ENCODE assay signal across 20 mouse cellular contexts in the genomic region with DNA sequence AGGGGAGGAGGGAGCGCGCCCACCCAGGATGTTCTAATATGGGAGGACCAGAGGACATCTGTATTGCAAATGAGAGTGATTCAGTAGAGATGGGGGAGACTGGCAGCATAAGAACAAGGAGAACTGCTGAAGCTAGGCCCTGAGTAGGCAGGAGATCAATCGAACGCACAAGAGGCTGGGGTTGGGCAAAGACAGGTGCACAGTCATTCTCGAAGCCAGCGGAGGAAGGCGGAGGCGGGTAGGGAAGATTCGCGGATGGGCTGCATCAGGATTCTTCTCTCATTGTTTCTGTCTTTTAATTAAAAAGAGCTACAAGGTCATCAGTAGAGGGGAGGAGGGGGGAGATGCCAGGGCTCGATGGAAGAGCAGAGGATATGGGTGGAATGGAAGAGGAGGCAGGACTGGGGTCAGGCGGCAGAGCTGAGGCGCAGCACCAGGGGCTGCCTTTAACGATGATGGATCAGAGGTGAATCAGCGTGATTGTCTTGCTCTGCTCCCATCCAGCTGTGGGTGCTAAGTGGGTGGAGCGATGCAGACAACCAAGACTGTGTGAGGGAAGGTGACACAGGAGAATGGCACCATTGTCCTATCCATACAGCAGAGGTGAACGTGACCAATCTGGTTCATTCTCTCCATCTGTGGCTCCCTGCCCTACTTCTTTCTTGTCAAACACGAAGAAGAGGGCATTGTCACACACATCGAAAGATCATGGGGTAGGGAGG.
DNase-seq lines count a peak whose midpoint lies in the region; ATAC-seq and TF ChIP-seq lines count a peak whose summit lies in the region.
"Had no signal": no experiment of that assay in that cellular context is flagged by ENCODE, and none has a peak within 500 bp of the region (broad histone marks: within the 10 kb centered on the region; RNA-seq: fewer than 3 reads in every experiment).

No protein-coding gene starts in this region.

- WGBS in hindbrain, embryonic 14.5 days = 64% methylated on average over 19 of the region's 19 CpGs
- WGBS in hindbrain, postnatal 0 days = 77% methylated on average over 19 of the region's 19 CpGs
- 73% methylated on average over 19 of the region's 19 CpGs for WGBS in neural tube, embryonic 15.5 days

- peak; percentile 28 for ATAC-seq in hindbrain, embryonic 14.5 days (ENCODE audit: low FRiP score)
- no peak for ATAC-seq in hindbrain, postnatal 0 days
- ATAC-seq in megakaryocyte, adult 5-6 weeks (ENCODE audit: poor library complexity, severe bottlenecking) = no peak
- 0 out of 2 replicates have a peak, but pooled peaks have one; percentile 27 for ATAC-seq in neural tube, embryonic 15.5 days (ENCODE audit: low FRiP score)
- ATAC-seq: activated CD4-positive, CD25-positive, alpha-beta regulatory T cell, adult 4 months; intestine, embryonic 16.5 days; Patski had no signal

- H3K9me3 ChIP-seq in hindbrain, embryonic 14.5 days (ENCODE audit: control insufficient read depth, low read length) = no peaks in the 10 kb centered on the region
- no peaks in the 10 kb centered on the region for H3K9me3 ChIP-seq in hindbrain, postnatal 0 days (ENCODE audit: low read length)
- no peaks in the 10 kb centered on the region; the same call in 1 of the 2 replicates for H3K9me3 ChIP-seq in megakaryocyte, embryonic 14.5 days
- no peaks in the 10 kb centered on the region for H3K9me3 ChIP-seq in neural tube, embryonic 15.5 days (replicated peaks)
- H3K9me3 ChIP-seq: heart, embryonic 13.5 days had no signal

- no peak overlapping the region for H3K4me2 ChIP-seq in hindbrain, embryonic 14.5 days (replicated peaks)
- H3K4me2 ChIP-seq in hindbrain, postnatal 0 days (ENCODE audit: low read depth, low read length) = no peak overlapping the region
- H3K4me2 ChIP-seq in neural tube, embryonic 15.5 days = no peak overlapping the region
- H3K4me2 ChIP-seq: heart, embryonic 13.5 days had no signal

- DNase-seq in hindbrain, embryonic 14.5 days (ENCODE audit: low spot score) = no peak
- DNase-seq in hindbrain, postnatal 0 days (ENCODE audit: low spot score) = no peak
- peak; percentile 92 for DNase-seq in brain, adult 2 months (ENCODE audit: low read depth, low spot score)
- no peak for DNase-seq in lung, postnatal 10 days
- no peak for DNase-seq in adrenal gland, postnatal 4 days (ENCODE audit: low spot score in 2 of 2)
- DNase-seq: adrenal gland, postnatal 10 days; cerebellum, adult 11-12 months; cerebellum, postnatal 36 days; heart, adult 11 months; heart, postnatal 4 days; right cerebral cortex, postnatal 25 days; thymus, adult 18-20 months had no signal

- no peak overlapping the region for H3K27ac ChIP-seq in hindbrain, embryonic 14.5 days
- no peak overlapping the region for H3K27ac ChIP-seq in hindbrain, postnatal 0 days
- H3K27ac ChIP-seq in neural tube, embryonic 15.5 days (replicated peaks) = no peak overlapping the region
- H3K27ac ChIP-seq: heart, embryonic 13.5 days; liver, embryonic 14.5 days had no signal

- no peaks in the 10 kb centered on the region for H3K27me3 ChIP-seq in hindbrain, embryonic 14.5 days (ENCODE audit: control insufficient read depth, insufficient read depth, low read length)
- H3K27me3 ChIP-seq in hindbrain, postnatal 0 days (ENCODE audit: insufficient read depth, low read length) = no peaks in the 10 kb centered on the region
- H3K27me3 ChIP-seq in megakaryocyte, embryonic 14.5 days (replicated peaks) = peaks cover 11% of the 10 kb centered on the region
- no peaks in the 10 kb centered on the region for H3K27me3 ChIP-seq in neural tube, embryonic 15.5 days (replicated peaks)
- H3K27me3 ChIP-seq: heart, embryonic 13.5 days; Patski had no signal

- H3K36me3 ChIP-seq in hindbrain, embryonic 14.5 days (replicated peaks; ENCODE audit: control insufficient read depth, insufficient read depth) = no peaks in the 10 kb centered on the region
- no peaks in the 10 kb centered on the region for H3K36me3 ChIP-seq in hindbrain, postnatal 0 days (ENCODE audit: insufficient read depth, low read length)
- no peaks in the 10 kb centered on the region for H3K36me3 ChIP-seq in megakaryocyte, embryonic 14.5 days (replicated peaks; ENCODE audit: low read length)
- no peaks in the 10 kb centered on the region for H3K36me3 ChIP-seq in neural tube, embryonic 15.5 days
- H3K36me3 ChIP-seq: heart, embryonic 13.5 days had no signal

- no peak overlapping the region for H3K9ac ChIP-seq in hindbrain, embryonic 14.5 days
- no peak overlapping the region for H3K9ac ChIP-seq in hindbrain, postnatal 0 days (replicated peaks; ENCODE audit: low read length)
- H3K9ac ChIP-seq in neural tube, embryonic 15.5 days (replicated peaks) = no peak overlapping the region
- H3K9ac ChIP-seq: heart, embryonic 13.5 days; liver, embryonic 14.5 days had no signal

- H3K4me1 ChIP-seq in hindbrain, embryonic 14.5 days (replicated peaks; ENCODE audit: control insufficient read depth, insufficient read depth, low read length) = peaks cover 16% of the 10 kb centered on the region; the same call in 1 of the 2 replicates
- H3K4me1 ChIP-seq in hindbrain, postnatal 0 days (ENCODE audit: insufficient read depth, low read length) = no peaks in the 10 kb centered on the region
- H3K4me1 ChIP-seq in megakaryocyte, embryonic 14.5 days = peaks cover 5% of the 10 kb centered on the region
- H3K4me1 ChIP-seq in neural tube, embryonic 15.5 days = peaks cover 14% of the 10 kb centered on the region
- H3K4me1 ChIP-seq: heart, embryonic 13.5 days had no signal

- no peak for TF ChIP-seq CTCF in hindbrain, postnatal 0 days (IDR thresholded peaks at IDR 0.05; ENCODE audit: low read depth)

- H3K4me3 ChIP-seq in hindbrain, embryonic 14.5 days (replicated peaks; ENCODE audit: low read length) = no peak overlapping the region
- H3K4me3 ChIP-seq in hindbrain, postnatal 0 days (ENCODE audit: low read length) = no peak overlapping the region
- H3K4me3 ChIP-seq in megakaryocyte, embryonic 14.5 days (replicated peaks) = peak overlapping the region; percentile 0
- no peak overlapping the region for H3K4me3 ChIP-seq in neural tube, embryonic 15.5 days (replicated peaks)
- H3K4me3 ChIP-seq: heart, embryonic 13.5 days had no signal

Comparison
In these comparisons a context has a peak if more than half of its experiments do, and no peak if none do; other contexts are left out.
1. ATAC-seq: peak in hindbrain, embryonic 14.5 days (single experiment) and neural tube, embryonic 15.5 days (single experiment); none in hindbrain, postnatal 0 days (single experiment) and megakaryocyte, adult 5-6 weeks (single experiment).